In genomic region chr3:51548987-51549579, GRCm38 (mm10) we compare ENCODE assay signal across 17 mouse cellular contexts.
A peak's percentile ranks its signal among the peaks of the same experiment; 100 is the strongest.
DNase-seq lines count a peak whose midpoint lies in the region; ATAC-seq lines count a peak whose summit lies in the region.
"Had no signal": no experiment of that assay in that cellular context is flagged by ENCODE, and none has a peak within 500 bp of the region (broad histone marks: within the 10 kb centered on the region; RNA-seq: fewer than 3 reads in every experiment).

No protein-coding gene starts in this region.

- ATAC-seq in cerebellum, adult (ENCODE audit: insufficient number of reproducible peaks, low FRiP score, low TSS enrichment): no peak
- ATAC-seq: activated CD4-positive, CD25-positive, alpha-beta regulatory T cell, adult 4 months; CD4-positive, CD25-positive, alpha-beta regulatory T cell, adult 4 months; forebrain, embryonic 15.5 days; intestine, postnatal 0 days; midbrain, embryonic 16.5 days had no signal

- DNase-seq in cerebellum, adult 11-12 months: peak; percentile 63
- no peak for DNase-seq in cerebellum, postnatal 36 days
- peak; percentile 40 to 49 for DNase-seq in cerebellum, postnatal 25 days
- peak; percentile 38 for DNase-seq in testis, postnatal 10 days (ENCODE audit: low spot score)
- no peak for DNase-seq in testis, postnatal 14 days (ENCODE audit: low spot score)
- DNase-seq in frontal cortex, postnatal 14 days (ENCODE audit: low spot score in 2 of 2): no peak
- DNase-seq: gastrocnemius, postnatal 10 days; heart, postnatal 10 days; kidney, adult 9 months; kidney, postnatal 10 days; thymus, postnatal 14 days had no signal

Comparison
In these comparisons a context has a peak if more than half of its experiments do, and no peak if none do; other contexts are left out.
1. DNase-seq: peak in cerebellum, adult 11-12 months (single experiment), cerebellum, postnatal 25 days (2 of 2) and testis, postnatal 10 days (single experiment); none in cerebellum, postnatal 36 days (0 of 2), testis, postnatal 14 days (single experiment) and frontal cortex, postnatal 14 days (0 of 2).